Mouse (Mus musculus) right cerebral cortex, postnatal 14 days (tissue): ENCODE results near the gene Rassf8.

Experiments
- DNase-seq: peaks from one replicate; pipeline ENCODE4 v3.0.0; 2022

The Rassf8 gene

GRCm38 (mm10) chr6:145864171-145864570 lies 117.6 kb downstream of the Rassf8 start:
- DNase-seq = no peak

- DNase-seq = peak; percentile 74
These were observed 118.8 kb downstream of the Rassf8 start, which contains the start of gene Bhlhe41 for GRCm38 (mm10) chr6:145865289-145865885. Gene Bhlhe41, minus strand, starts transcription at chr6:145865558.

DNA sequence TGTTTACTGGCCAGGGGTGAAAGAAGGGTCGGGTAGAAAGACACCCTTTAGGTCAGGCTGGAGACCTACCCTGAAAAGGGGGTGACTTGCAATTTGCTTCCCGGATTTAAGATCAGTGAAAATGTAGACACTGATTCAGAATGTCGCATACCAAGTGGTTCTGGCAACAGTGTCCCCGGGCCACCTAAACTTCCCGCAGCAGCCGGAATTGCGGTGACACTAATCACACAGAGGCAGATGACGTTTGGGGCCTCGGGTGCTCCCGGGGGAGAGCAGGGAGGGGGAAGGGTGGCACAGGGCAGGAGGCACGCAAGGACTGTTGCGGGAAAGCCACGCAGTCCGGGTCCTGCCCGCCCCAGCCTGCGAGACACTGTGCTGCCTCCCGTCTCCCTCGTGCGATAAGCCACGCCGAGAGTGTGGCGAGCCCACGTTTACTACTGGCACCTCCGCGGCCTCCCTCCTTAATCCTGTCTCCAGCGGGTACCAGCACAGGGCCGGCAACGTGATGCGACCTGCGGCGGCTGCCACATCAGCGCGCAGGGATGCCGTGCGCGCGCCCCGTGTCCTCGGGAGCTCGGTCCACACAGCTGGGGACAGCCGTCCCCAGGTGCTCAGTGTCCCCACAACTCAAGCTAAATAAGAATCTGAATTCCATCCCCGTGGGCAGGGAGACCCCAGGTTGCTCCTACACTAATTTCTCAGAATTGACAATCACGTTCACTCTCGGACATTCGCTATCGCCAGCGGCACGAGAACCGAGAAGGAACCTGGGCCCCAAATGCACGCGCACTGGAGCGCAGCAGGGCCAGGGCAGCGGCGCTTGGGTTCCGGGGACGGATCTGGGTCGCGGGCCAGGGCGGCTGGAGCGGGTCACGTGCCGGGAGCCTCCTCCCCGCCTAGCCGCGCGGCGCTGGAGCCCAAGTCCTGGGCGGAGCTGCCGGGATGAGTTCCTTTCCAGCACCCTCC lies 119.6 kb downstream of the Rassf8 start:
- DNase-seq = peak; percentile 84

GRCm38 (mm10) chr6:145867111-145867510 lies 120.6 kb downstream of the Rassf8 start:
- DNase-seq = no peak
